Mouse (Mus musculus): Measurements from ENCODE around the gene Kcmf1. TPM values are rescaled to one million over a fixed set of nuclear protein-coding genes. Genes with fewer than 3 reads are reported as not detected.

Gene Kcmf1
- polyA plus RNA-seq, 1 experiment: not detected

DNA sequence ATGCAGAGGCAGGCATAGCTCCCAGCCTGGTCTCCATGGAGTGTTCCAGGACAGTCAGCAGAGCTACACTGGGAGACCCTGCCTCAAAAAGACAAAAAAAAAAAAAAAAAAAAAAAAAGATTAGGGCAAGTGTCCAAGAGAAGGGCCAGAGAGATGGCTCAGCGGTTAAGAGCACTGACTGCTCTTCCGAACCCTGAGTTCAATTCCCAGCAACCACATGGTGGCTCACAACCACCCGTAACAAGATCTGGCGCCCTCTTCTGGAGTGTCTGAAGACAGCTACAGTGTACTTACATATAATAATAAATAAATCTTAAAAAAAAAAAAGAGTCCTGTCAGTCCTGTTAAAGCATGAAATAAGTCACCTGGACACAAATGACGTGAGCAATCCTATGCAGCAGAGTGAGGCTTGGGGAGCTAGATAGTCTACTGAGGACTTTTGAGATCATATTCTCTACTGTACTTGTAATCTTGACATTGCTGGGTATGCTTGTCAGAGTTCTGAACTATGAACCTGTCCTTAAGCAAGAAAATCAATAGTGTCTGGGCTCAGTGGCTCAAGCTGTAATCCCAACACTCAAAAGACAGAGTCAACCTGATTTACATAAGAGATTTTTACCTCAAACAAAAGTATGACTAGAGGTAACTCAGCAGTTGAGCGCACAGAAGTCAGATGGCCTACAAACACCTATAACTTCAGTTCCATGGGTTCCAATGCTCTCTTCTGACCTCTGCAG lies 2.6 kb upstream of the Kcmf1 start:
- no peak overlapping the region for H3K4me3 ChIP-seq (ENCODE audit: insufficient read depth, low read depth, low read length)
- peaks cover 2% of the 10 kb centered on the region; the same call in 1 of the 2 replicates for H3K4me1 ChIP-seq (ENCODE audit: control insufficient read depth, insufficient read depth, low read length)
- no peak overlapping the region for H3K27ac ChIP-seq (ENCODE audit: insufficient read depth, low read depth, low read length)
- WGBS: 90% methylated on average over 6 of the region's 6 CpGs
- TF ChIP-seq POLR2A (IDR thresholded peaks at IDR 0.05; ENCODE audit: insufficient read depth, low read depth, low read length) (no peak), CTCF (IDR thresholded peaks at IDR 0.05; ENCODE audit: insufficient read depth, low read depth, low read length) (no peak)

DNA sequence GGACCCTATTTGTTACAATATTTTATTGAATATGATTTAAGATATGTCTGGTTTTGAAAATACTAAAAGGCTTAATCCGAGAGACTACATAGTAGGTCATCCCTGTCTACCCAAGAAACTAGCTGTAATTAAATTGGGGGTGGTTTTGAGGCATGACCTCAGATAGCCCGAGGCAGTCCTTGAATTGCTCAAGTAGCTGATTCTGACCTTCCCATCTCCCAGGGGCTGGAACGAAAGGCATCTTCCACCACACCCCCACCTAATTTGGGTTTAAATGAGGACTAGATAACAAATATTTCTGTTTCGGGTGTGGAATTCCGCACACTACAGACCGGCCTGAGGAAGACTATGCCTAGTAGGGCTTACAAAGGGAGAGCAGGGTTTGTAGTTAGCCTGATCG lies 1.2 kb upstream of the Kcmf1 start:
- TF ChIP-seq POLR2A (IDR thresholded peaks at IDR 0.05; ENCODE audit: insufficient read depth, low read depth, low read length): no peak
- TF ChIP-seq CTCF (IDR thresholded peaks at IDR 0.05; ENCODE audit: insufficient read depth, low read depth, low read length): no peak
- H3K4me3 ChIP-seq (ENCODE audit: insufficient read depth, low read depth, low read length): no peak overlapping the region
- H3K4me1 ChIP-seq (ENCODE audit: control insufficient read depth, insufficient read depth, low read length): peaks cover 4% of the 10 kb centered on the region; the same call in 1 of the 2 replicates
- WGBS: 62% methylated on average over 7 of the region's 7 CpGs
- H3K27ac ChIP-seq (ENCODE audit: insufficient read depth, low read depth, low read length): no peak overlapping the region

GRCm38 (mm10) chr6:72899201-72899780 lies 488 bp downstream of the Kcmf1 start:
- Histone ChIP-seq H3K4me1 (ENCODE audit: control insufficient read depth, insufficient read depth, low read length) (peaks cover 4% of the 10 kb centered on the region; the same call in 1 of the 2 replicates), H3K27ac (ENCODE audit: insufficient read depth, low read depth, low read length) (0 out of 2 replicates have a peak overlapping the region, but pooled peaks have one; percentile 36), H3K4me3 (ENCODE audit: insufficient read depth, low read depth, low read length) (peak overlapping the region; percentile 96)
- WGBS: 1% methylated on average over 75 of the region's 85 CpGs
- TF ChIP-seq POLR2A (IDR thresholded peaks at IDR 0.05; ENCODE audit: insufficient read depth, low read depth, low read length): peak; percentile 9; the same call in 1 of the 2 replicates
- TF ChIP-seq CTCF (IDR thresholded peaks at IDR 0.05; ENCODE audit: insufficient read depth, low read depth, low read length): no peak

GRCm38 (mm10) chr6:72898244-72899200 lies 1.3 kb downstream of the Kcmf1 start:
- TF ChIP-seq POLR2A (IDR thresholded peaks at IDR 0.05; ENCODE audit: insufficient read depth, low read depth, low read length): no peak
- no peak for TF ChIP-seq CTCF (IDR thresholded peaks at IDR 0.05; ENCODE audit: insufficient read depth, low read depth, low read length)
- 0 out of 2 replicates have a peak overlapping the region, but pooled peaks have one; percentile 25 for H3K27ac ChIP-seq (ENCODE audit: insufficient read depth, low read depth, low read length)
- under 1% methylated on average over 71 of the region's 71 CpGs for WGBS
- H3K4me1 ChIP-seq (ENCODE audit: control insufficient read depth, insufficient read depth, low read length): peaks cover 4% of the 10 kb centered on the region; the same call in 1 of the 2 replicates
- peak overlapping the region; percentile 96 for H3K4me3 ChIP-seq (ENCODE audit: insufficient read depth, low read depth, low read length)

DNA sequence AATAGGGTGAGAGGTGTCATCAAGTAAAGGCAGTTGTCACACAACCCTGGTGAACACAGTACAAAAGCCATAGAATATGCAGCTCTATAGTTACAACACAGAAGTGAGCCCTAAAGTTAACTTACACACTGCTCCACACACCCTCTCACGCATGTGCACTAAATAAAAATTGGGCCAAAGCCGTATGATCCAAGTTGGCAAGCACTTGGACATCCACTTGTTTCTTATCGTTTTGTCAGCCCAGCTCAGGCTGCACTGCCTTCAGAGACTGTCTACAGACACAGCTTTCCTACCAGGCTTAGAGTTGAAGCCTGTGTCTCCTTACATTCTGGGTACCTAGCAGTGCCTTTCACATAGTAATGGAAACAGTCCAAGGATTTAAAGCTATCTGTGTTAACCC lies 4.8 kb downstream of the Kcmf1 start:
- H3K4me1 ChIP-seq (ENCODE audit: control insufficient read depth, insufficient read depth, low read length): peaks cover 5% of the 10 kb centered on the region; the same call in 1 of the 2 replicates
- 48% methylated on average over 3 of the region's 3 CpGs for WGBS
- H3K27ac ChIP-seq (ENCODE audit: insufficient read depth, low read depth, low read length): no peak overlapping the region
- H3K4me3 ChIP-seq (ENCODE audit: insufficient read depth, low read depth, low read length): no peak overlapping the region
- TF ChIP-seq POLR2A (IDR thresholded peaks at IDR 0.05; ENCODE audit: insufficient read depth, low read depth, low read length): no peak
- no peak for TF ChIP-seq CTCF (IDR thresholded peaks at IDR 0.05; ENCODE audit: insufficient read depth, low read depth, low read length)

- WGBS: 51% methylated on average over 2 of the region's 2 CpGs
- peaks cover 6% of the 10 kb centered on the region; the same call in 1 of the 2 replicates for H3K4me1 ChIP-seq (ENCODE audit: control insufficient read depth, insufficient read depth, low read length)
- no peak overlapping the region for H3K4me3 ChIP-seq (ENCODE audit: insufficient read depth, low read depth, low read length)
- no peak overlapping the region for H3K27ac ChIP-seq (ENCODE audit: insufficient read depth, low read depth, low read length)
- no peak for TF ChIP-seq POLR2A (IDR thresholded peaks at IDR 0.05; ENCODE audit: insufficient read depth, low read depth, low read length)
- no peak for TF ChIP-seq CTCF (IDR thresholded peaks at IDR 0.05; ENCODE audit: insufficient read depth, low read depth, low read length)
Observed at GRCm38 (mm10) chr6:72891238-72891637, 8.5 kb downstream of the Kcmf1 start.

GRCm38 (mm10) chr6:72888655-72889054 lies 11.1 kb downstream of the Kcmf1 start:
- 65% methylated on average over 2 of the region's 2 CpGs for WGBS
- peaks cover 4% of the 10 kb centered on the region; the same call in 1 of the 2 replicates for H3K4me1 ChIP-seq (ENCODE audit: control insufficient read depth, insufficient read depth, low read length)
- H3K4me3 ChIP-seq (ENCODE audit: insufficient read depth, low read depth, low read length): no peak overlapping the region
- no peak overlapping the region for H3K27ac ChIP-seq (ENCODE audit: insufficient read depth, low read depth, low read length)
- no peak for TF ChIP-seq CTCF (IDR thresholded peaks at IDR 0.05; ENCODE audit: insufficient read depth, low read depth, low read length)

DNA sequence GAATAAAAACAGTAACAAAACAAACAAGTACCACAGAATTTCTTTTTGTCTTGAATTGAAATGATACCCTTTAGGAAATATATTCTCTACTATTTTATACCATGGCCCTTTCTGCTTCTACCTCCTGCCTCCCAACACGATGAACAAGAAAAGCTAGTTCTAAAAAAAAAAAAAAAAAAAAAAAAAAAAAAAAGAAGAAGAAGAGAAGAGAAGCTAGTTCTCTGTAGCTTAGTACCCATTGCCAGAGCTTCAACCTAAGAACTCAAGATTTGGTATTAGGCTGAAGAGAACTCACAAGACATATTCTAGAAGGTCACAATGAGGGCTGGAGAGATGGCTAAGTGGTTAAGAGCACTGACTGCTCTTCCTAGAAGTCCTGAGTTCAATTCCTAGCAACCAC lies 14.5 kb downstream of the Kcmf1 start:
- WGBS: 53% methylated on average over 1 of the region's 1 CpGs
- TF ChIP-seq POLR2A (IDR thresholded peaks at IDR 0.05; ENCODE audit: insufficient read depth, low read depth, low read length) (no peak), CTCF (IDR thresholded peaks at IDR 0.05; ENCODE audit: insufficient read depth, low read depth, low read length) (no peak)
- H3K4me1 ChIP-seq (ENCODE audit: control insufficient read depth, insufficient read depth, low read length): peaks cover 7% of the 10 kb centered on the region; the same call in 1 of the 2 replicates
- H3K27ac ChIP-seq (ENCODE audit: insufficient read depth, low read depth, low read length): no peak overlapping the region
- H3K4me3 ChIP-seq (ENCODE audit: insufficient read depth, low read depth, low read length): no peak overlapping the region
